Mouse (Mus musculus): ENCODE measurements around the gene Taar9. TPM values are rescaled to one million over a fixed set of nuclear protein-coding genes. Genes with fewer than 3 reads are reported as not detected.

Taar9 gene
- not detected for total RNA-seq (2023)

GRCm38 (mm10) chr10:24109434-24109833 lies at the start of gene Taar9:
Gene Taar9 (minus strand): TSS chr10:24109534.

DNA sequence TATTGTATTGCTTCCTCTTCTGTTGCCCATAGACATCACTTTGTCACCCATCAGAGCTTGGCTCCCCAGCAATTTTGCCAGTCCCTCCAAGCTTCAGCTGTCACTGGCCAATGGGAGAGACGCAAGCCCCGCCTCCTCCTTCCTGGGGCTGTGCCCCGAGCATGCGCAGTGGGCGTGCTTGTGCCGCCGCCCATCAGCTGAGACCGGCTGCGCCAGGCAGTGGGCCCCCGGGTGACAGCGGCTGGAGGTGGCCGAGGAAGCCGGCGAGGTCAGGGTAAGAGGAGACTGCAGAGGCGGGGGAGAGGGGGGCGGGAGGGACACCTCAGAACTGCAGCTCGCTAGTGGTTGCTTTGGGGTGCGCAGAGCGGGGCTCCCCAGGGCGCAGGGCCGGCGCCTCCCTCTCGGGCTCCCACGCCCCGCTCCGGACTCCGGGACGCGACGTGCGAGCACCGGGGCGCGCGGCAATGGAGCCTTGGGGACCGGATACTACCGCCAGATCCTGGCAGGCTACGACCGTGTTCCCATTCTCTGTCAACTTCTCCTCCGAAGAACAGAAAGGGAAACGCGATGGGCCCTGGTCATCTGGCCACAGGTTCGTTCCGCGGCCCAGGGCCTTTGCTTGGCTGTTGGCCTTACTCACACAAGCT lies 39.9 kb upstream of the Taar9 start, which contains the start of gene Stx7:
Gene Stx7, plus strand, starts transcription at position 168 of the 647 bp plus-strand sequence.

GRCm38 (mm10) chr10:24101812-24102211 lies 7.5 kb downstream of the Taar9 start, which contains the start of gene Taar8c:
Gene Taar8c (minus strand): TSS chr10:24101912.

GRCm38 (mm10) chr10:24092194-24092593 lies 17.1 kb downstream of the Taar9 start, which contains the start of gene Taar8b:
Gene Taar8b (minus strand): TSS chr10:24092294.

GRCm38 (mm10) chr10:24076200-24076599 lies 33.1 kb downstream of the Taar9 start, which contains the start of gene Taar8a:
Gene Taar8a (plus strand): TSS chr10:24076500.

Other genes with a start within 250 kb of the Taar9 start
- not detected for gene Vnn1, start 214.8 kb downstream of the Taar9 start, total RNA-seq (2023)
- not detected for gene Taar1, start 189.2 kb downstream of the Taar9 start, total RNA-seq (2023)
- not detected for gene Taar2, start 171.0 kb downstream of the Taar9 start, total RNA-seq (2023)
- gene Taar3, start 160.0 kb downstream of the Taar9 start, total RNA-seq (2023) = not detected
- gene Taar4, start 149.0 kb downstream of the Taar9 start, total RNA-seq (2023) = not detected
- gene Taar5, start 138.8 kb downstream of the Taar9 start, total RNA-seq (2023) = not detected
- gene Taar6, start 123.9 kb downstream of the Taar9 start, total RNA-seq (2023) = not detected
- gene Taar7a, start 116.1 kb downstream of the Taar9 start, total RNA-seq (2023) = not detected
- not detected for gene Taar7b, start 109.6 kb downstream of the Taar9 start, total RNA-seq (2023)
- not detected for gene Taar7d, start 82.3 kb downstream of the Taar9 start, total RNA-seq (2023)
- not detected for gene Taar7e, start 71.9 kb downstream of the Taar9 start, total RNA-seq (2023)
- not detected for gene Taar7f, start 60.0 kb downstream of the Taar9 start, total RNA-seq (2023)
- gene Taar8a, start 33.0 kb downstream of the Taar9 start, total RNA-seq (2023) = not detected
- gene Taar8b, start 17.2 kb downstream of the Taar9 start, total RNA-seq (2023) = not detected
- not detected for gene Taar8c, start 7.6 kb downstream of the Taar9 start, total RNA-seq (2023)
- 10 to 100 TPM; 21.0 to 21.9 TPM for gene Stx7, start 39.8 kb upstream of the Taar9 start, total RNA-seq (2023)
- gene Moxd1, start 114.0 kb upstream of the Taar9 start, total RNA-seq (2023) = not detected

Data from T-cell, adult 66 days (primary cell).